7 mouse cellular contexts compared by ENCODE assay signal in the genomic region with DNA sequence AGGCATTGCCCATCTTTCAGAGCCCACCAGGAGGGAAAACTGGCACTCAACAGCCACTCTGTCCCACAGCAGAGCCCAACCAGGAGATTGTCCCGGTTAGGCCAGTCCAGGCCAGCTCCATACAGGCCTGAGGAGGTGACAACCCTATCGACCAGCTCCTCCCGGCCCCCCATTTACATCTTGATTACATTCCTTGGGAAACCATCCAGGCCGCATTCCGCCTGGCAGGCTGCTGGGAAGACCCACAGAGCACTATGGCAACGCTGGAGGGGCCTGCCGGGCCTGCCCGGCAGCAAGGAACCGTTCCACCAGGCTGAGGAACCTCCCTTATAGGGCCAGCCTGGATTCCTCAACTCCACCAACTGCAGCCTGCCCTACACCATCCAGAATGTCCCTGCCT.
DNase-seq lines count a peak whose midpoint lies in the region; ATAC-seq and TF ChIP-seq lines count a peak whose summit lies in the region.

No protein-coding gene starts in this region.

- peak; percentile 82 for ATAC-seq in midbrain, embryonic 13.5 days
- ATAC-seq in activated CD4-positive, CD25-positive, alpha-beta regulatory T cell, adult 4 months, result no peak

- H3K27ac ChIP-seq in midbrain, embryonic 13.5 days, result no peak overlapping the region
- no peak overlapping the region for H3K27ac ChIP-seq in layer of hippocampus, adult 2 months

- WGBS in midbrain, embryonic 13.5 days, result 15% methylated on average over 9 of the region's 9 CpGs

- DNase-seq in Muller cell, postnatal 12 days (ENCODE audit: inconsistent ontology term), result peak; percentile 81
- DNase-seq in brain, embryonic 14.5 days (ENCODE audit: low read depth), result peak; percentile 89
- peak; percentile 39 to 44 for DNase-seq in heart, adult 18-20 months
- DNase-seq in kidney, adult 18-20 months, result peak; percentile 23
- no peak for DNase-seq in layer of hippocampus, adult 2 months (ENCODE audit: low spot score in 2 of 2)

- no peaks in the 10 kb centered on the region for H3K36me3 ChIP-seq in midbrain, embryonic 13.5 days

- no peak overlapping the region for H3K4me2 ChIP-seq in midbrain, embryonic 13.5 days (replicated peaks)

- H3K9me3 ChIP-seq in midbrain, embryonic 13.5 days, result no peaks in the 10 kb centered on the region

- peaks cover 83% of the 10 kb centered on the region for H3K27me3 ChIP-seq in midbrain, embryonic 13.5 days

- no peak overlapping the region for H3K9ac ChIP-seq in midbrain, embryonic 13.5 days (replicated peaks)

- TF ChIP-seq CTCF in brain, embryonic 14.5 days (IDR thresholded peaks at IDR 0.05; ENCODE audit: borderline replicate concordance, extremely low read depth, insufficient read depth, insufficient read length), result no peak
- TF ChIP-seq CTCF in layer of hippocampus, adult 2 months (conservative IDR thresholded peaks at IDR 0.05), result no peak

- H3K4me3 ChIP-seq in midbrain, embryonic 13.5 days (replicated peaks), result no peak overlapping the region
- no peak overlapping the region for H3K4me3 ChIP-seq in layer of hippocampus, adult 2 months

- TF ChIP-seq POLR2A in brain, embryonic 14.5 days (IDR thresholded peaks at IDR 0.05; ENCODE audit: borderline replicate concordance, extremely low read depth, insufficient read depth, insufficient read length, poor library complexity, severe bottlenecking), result no peak

- peaks cover 9% of the 10 kb centered on the region; the same call in 1 of the 2 replicates for H3K4me1 ChIP-seq in midbrain, embryonic 13.5 days (replicated peaks)

Comparison
In these comparisons a context has a peak if more than half of its experiments do, and no peak if none do; other contexts are left out.
1. DNase-seq: peak in Muller cell, postnatal 12 days (single experiment), brain, embryonic 14.5 days (single experiment), heart, adult 18-20 months (2 of 2) and kidney, adult 18-20 months (single experiment); none in layer of hippocampus, adult 2 months (0 of 2).